Mouse (Mus musculus): Measurements from ENCODE around the gene Gm10668.
"Not testable (repeated sequence)": the region's sequence is repeated elsewhere in the genome, so short reads cannot be mapped to it uniquely, and the experiment has no call there.

DNA sequence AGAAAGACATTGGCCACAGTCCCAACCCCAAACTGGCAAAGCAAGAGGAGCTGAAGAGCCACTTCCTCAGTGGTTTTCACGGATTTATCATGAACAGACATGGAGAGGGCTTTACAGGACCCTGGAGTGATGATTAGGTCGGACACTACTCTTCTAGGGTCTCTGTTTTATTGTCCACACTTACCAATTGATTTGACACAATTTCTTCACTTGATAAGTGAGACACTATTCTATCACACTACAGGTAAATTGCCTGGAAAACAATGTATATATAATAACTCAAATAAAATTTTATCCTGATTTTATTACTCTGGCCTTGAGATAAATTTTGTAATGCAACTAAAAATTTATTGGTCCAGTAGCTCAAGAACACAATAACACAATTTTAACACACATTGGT, 27.3 kb downstream of the Gm10668 start, which contains the start of gene Vmn1r111:
- TF ChIP-seq CTCF (IDR thresholded peaks at IDR 0.05; ENCODE audit: borderline replicate concordance, insufficient read depth, low read depth, low read length); POLR2A (IDR thresholded peaks at IDR 0.05; ENCODE audit: borderline replicate concordance, insufficient read depth, low read length): not testable (repeated sequence)

Measured in cerebellum, adult 2 months (tissue).